Mouse (Mus musculus): ENCODE measurements around the gene Nfrkb. TPM values are rescaled to one million over a fixed set of nuclear protein-coding genes. Genes with fewer than 3 reads are reported as not detected.

Gene Nfrkb
- polyA plus RNA-seq, 1 experiment from 2014 or later, result 14.4 TPM

DNA sequence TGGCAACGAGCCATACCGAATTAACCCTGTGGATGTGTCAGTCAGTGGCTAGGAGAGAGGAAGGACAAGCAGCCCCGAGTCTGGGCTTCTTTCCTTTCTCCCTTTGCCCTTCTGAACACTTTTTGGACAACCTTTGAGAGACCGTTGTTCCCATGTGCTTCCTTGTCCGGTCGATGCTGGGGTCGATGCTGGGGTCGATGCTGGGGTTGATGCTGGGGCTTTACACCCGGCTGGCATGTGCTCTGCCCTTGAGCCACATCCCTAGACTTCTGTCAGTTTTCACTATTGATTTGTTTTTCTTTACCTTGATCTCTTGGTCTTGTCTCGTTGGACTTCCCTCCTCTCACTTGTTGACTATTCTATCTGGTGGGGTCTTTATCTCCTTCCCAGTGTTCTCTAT, 32.5 kb upstream of the Nfrkb start:
- Histone ChIP-seq H3K9ac (ENCODE audit: low read depth, low read length) (no peak overlapping the region), H3K4me2 (ENCODE audit: low read length) (no peak overlapping the region), H3K27me3 (ENCODE audit: insufficient read depth, low read length) (no peaks in the 10 kb centered on the region), H3K9me3 (replicated peaks; ENCODE audit: low read length) (no peaks in the 10 kb centered on the region), H3K4me1 (replicated peaks; ENCODE audit: insufficient read depth, low read length) (no peaks in the 10 kb centered on the region), H3K4me3 (replicated peaks; ENCODE audit: low read depth, low read length) (no peak overlapping the region), H3K36me3 (ENCODE audit: insufficient read depth, low read length) (peaks cover 13% of the 10 kb centered on the region; the same call in 1 of the 2 replicates), H3K27ac (no peak overlapping the region)
- no peak for TF ChIP-seq CTCF (IDR thresholded peaks at IDR 0.05; ENCODE audit: low read depth)
- 72% methylated on average over 10 of the region's 10 CpGs for WGBS
- DNase-seq (ENCODE audit: low spot score) (no peak), ATAC-seq (replicated peaks; ENCODE audit: low FRiP score, low read depth) (no peak)

DNA sequence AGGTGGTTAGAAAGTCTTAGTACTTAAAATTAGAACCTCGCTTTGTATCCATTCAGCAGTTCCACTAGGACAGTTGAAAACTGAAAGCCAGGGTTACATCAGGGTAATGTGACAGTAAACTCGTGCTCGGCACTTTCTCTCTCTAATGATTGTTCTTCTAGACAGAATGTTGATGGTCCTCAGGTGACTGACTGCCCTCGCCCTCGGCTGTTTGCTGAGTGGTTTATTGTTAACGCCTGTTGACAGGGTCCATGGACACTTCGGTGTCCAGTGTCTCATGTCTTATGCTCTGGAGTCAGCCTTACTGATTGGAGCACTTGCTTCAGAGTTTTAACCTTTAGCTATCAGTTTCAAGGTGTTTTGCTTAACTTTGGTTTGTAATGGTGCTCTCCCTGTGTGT, 31.9 kb upstream of the Nfrkb start:
- H3K4me1 ChIP-seq (replicated peaks; ENCODE audit: insufficient read depth, low read length), result no peaks in the 10 kb centered on the region
- H3K36me3 ChIP-seq (ENCODE audit: insufficient read depth, low read length), result peaks cover 13% of the 10 kb centered on the region; the same call in 1 of the 2 replicates
- H3K27ac ChIP-seq, result no peak overlapping the region
- no peak for TF ChIP-seq CTCF (IDR thresholded peaks at IDR 0.05; ENCODE audit: low read depth)
- ATAC-seq (replicated peaks; ENCODE audit: low FRiP score, low read depth) (no peak), DNase-seq (ENCODE audit: low spot score) (no peak)
- H3K9ac ChIP-seq (ENCODE audit: low read depth, low read length), result no peak overlapping the region
- 61% methylated on average over 7 of the region's 7 CpGs for WGBS
- H3K4me3 ChIP-seq (replicated peaks; ENCODE audit: low read depth, low read length), result no peak overlapping the region
- H3K9me3 ChIP-seq (replicated peaks; ENCODE audit: low read length), result no peaks in the 10 kb centered on the region
- no peaks in the 10 kb centered on the region for H3K27me3 ChIP-seq (ENCODE audit: insufficient read depth, low read length)
- H3K4me2 ChIP-seq (ENCODE audit: low read length), result no peak overlapping the region

- H3K27ac ChIP-seq, result no peak overlapping the region
- TF ChIP-seq CTCF (IDR thresholded peaks at IDR 0.05; ENCODE audit: low read depth), result no peak
- no peak overlapping the region for H3K4me3 ChIP-seq (replicated peaks; ENCODE audit: low read depth, low read length)
- no peaks in the 10 kb centered on the region for H3K4me1 ChIP-seq (replicated peaks; ENCODE audit: insufficient read depth, low read length)
- WGBS, result 89% methylated on average over 9 of the region's 9 CpGs
- H3K9ac ChIP-seq (ENCODE audit: low read depth, low read length), result no peak overlapping the region
- H3K9me3 ChIP-seq (replicated peaks; ENCODE audit: low read length), result no peaks in the 10 kb centered on the region
- DNase-seq (ENCODE audit: low spot score) (no peak), ATAC-seq (replicated peaks; ENCODE audit: low FRiP score, low read depth) (no peak)
- H3K36me3 ChIP-seq (ENCODE audit: insufficient read depth, low read length), result peaks cover 11% of the 10 kb centered on the region; the same call in 1 of the 2 replicates
- no peaks in the 10 kb centered on the region for H3K27me3 ChIP-seq (ENCODE audit: insufficient read depth, low read length)
- no peak overlapping the region for H3K4me2 ChIP-seq (ENCODE audit: low read length)
Measured at GRCm38 (mm10) chr9:31363698-31364609, 22.0 kb upstream of the Nfrkb start.

DNA sequence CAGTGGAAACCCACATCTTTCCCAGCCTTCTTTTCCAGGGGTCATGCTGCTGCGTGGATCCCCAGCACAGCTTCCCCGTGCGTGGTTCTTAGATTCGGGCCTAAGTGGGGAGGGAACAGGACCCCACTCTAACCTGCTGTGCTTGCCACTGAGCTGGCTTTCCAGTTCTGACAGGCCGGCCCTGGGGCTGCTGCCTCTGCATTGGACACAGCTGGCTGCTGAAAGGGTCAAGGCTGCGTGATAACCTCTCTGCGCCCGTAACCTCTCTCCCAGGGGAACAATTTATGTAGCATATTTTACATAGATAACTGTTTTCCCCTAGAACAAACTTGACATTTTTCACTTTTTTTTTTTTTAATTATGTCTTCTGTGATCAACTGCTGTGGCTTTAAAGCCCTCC, 20.9 kb upstream of the Nfrkb start:
- no peak for DNase-seq (ENCODE audit: low spot score)
- no peak overlapping the region for H3K4me2 ChIP-seq (ENCODE audit: low read length)
- H3K27me3 ChIP-seq (ENCODE audit: insufficient read depth, low read length), result no peaks in the 10 kb centered on the region
- ATAC-seq (replicated peaks; ENCODE audit: low FRiP score, low read depth), result no peak
- H3K4me1 ChIP-seq (replicated peaks; ENCODE audit: insufficient read depth, low read length), result no peaks in the 10 kb centered on the region
- no peak overlapping the region for H3K9ac ChIP-seq (ENCODE audit: low read depth, low read length)
- TF ChIP-seq CTCF (IDR thresholded peaks at IDR 0.05; ENCODE audit: low read depth), result no peak
- H3K9me3 ChIP-seq (replicated peaks; ENCODE audit: low read length), result no peaks in the 10 kb centered on the region
- peaks cover 8% of the 10 kb centered on the region; the same call in 1 of the 2 replicates for H3K36me3 ChIP-seq (ENCODE audit: insufficient read depth, low read length)
- H3K4me3 ChIP-seq (replicated peaks; ENCODE audit: low read depth, low read length), result no peak overlapping the region
- no peak overlapping the region for H3K27ac ChIP-seq
- WGBS, result 62% methylated on average over 8 of the region's 8 CpGs

DNA sequence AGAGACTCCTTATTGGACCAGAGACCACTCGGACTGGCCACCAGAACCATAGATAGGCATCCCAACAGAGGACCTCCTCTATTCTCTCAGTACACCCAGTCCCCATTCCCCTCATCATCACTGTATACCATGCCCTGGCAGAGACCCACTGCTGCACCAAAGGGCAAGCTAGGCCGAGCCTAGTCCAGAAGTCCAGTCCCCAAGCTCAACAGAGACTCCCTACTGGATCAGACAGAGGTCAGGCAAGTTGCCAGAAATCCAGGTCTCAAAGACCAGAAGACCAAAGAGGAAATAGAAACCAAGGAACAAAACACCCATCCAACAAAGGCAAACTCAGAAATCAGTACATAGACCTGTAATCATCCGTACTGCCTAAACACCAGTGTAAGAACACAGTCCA, 14.3 kb upstream of the Nfrkb start:
- H3K9ac ChIP-seq (ENCODE audit: low read depth, low read length), result no peak overlapping the region
- H3K4me1 ChIP-seq (replicated peaks; ENCODE audit: insufficient read depth, low read length), result no peaks in the 10 kb centered on the region
- TF ChIP-seq CTCF (IDR thresholded peaks at IDR 0.05; ENCODE audit: low read depth), result no peak
- WGBS, result 91% methylated on average over 3 of the region's 3 CpGs
- ATAC-seq (replicated peaks; ENCODE audit: low FRiP score, low read depth) (no peak), DNase-seq (ENCODE audit: low spot score) (no peak)
- no peaks in the 10 kb centered on the region for H3K27me3 ChIP-seq (ENCODE audit: insufficient read depth, low read length)
- H3K9me3 ChIP-seq (replicated peaks; ENCODE audit: low read length), result no peaks in the 10 kb centered on the region
- H3K27ac ChIP-seq, result no peak overlapping the region
- H3K4me2 ChIP-seq (ENCODE audit: low read length), result no peak overlapping the region
- no peak overlapping the region for H3K4me3 ChIP-seq (replicated peaks; ENCODE audit: low read depth, low read length)
- 0 out of 2 replicates have a peak, but pooled peaks cover 6% of the 10 kb centered on the region for H3K36me3 ChIP-seq (ENCODE audit: insufficient read depth, low read length)

GRCm38 (mm10) chr9:31376661-31377060, 9.3 kb upstream of the Nfrkb start:
- DNase-seq (ENCODE audit: low spot score) (no peak), ATAC-seq (replicated peaks; ENCODE audit: low FRiP score, low read depth) (no peak)

More at GRCm38 (mm10) chr9:31376661-31377060, 9.3 kb upstream of the Nfrkb start:
- H3K4me3 ChIP-seq (replicated peaks; ENCODE audit: low read depth, low read length), result no peak overlapping the region
- TF ChIP-seq CTCF (IDR thresholded peaks at IDR 0.05; ENCODE audit: low read depth), result no peak
- 0 out of 2 replicates have a peak, but pooled peaks cover 3% of the 10 kb centered on the region for H3K36me3 ChIP-seq (ENCODE audit: insufficient read depth, low read length)
- H3K4me2 ChIP-seq (ENCODE audit: low read length), result no peak overlapping the region
- no peaks in the 10 kb centered on the region for H3K27me3 ChIP-seq (ENCODE audit: insufficient read depth, low read length)
- no peak overlapping the region for H3K9ac ChIP-seq (ENCODE audit: low read depth, low read length)
- H3K4me1 ChIP-seq (replicated peaks; ENCODE audit: insufficient read depth, low read length), result no peaks in the 10 kb centered on the region
- no peak overlapping the region for H3K27ac ChIP-seq
- H3K9me3 ChIP-seq (replicated peaks; ENCODE audit: low read length), result no peaks in the 10 kb centered on the region
